In the genomic region with DNA sequence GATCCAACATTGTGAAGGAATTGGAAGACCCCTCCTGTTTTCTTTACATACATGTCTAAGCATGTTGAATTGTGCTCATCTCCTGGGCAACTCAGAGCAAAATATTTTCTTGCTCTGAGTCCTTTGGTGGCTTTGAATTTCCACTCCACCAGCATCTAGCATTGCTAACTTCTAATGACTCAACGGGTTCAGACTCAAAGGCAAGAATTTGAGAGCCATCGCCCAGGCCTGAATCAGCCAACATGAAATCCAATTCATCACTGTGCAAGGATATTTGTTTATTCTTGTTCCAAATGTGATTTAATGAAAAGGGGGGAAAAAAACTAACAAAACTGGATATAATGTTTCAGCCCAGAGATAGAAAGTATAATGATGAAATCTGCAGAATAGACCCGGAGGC, we compare ENCODE assay signal across 17 mouse cellular contexts.
"Had no signal": no experiment of that assay in that cellular context is flagged by ENCODE, and none has a peak within 500 bp of the region (broad histone marks: within the 10 kb centered on the region; RNA-seq: fewer than 3 reads in every experiment).

No protein-coding gene starts in this region.

- H3K4me3 ChIP-seq: midbrain, embryonic 10.5 days; midbrain, embryonic 12.5 days; myocyte; neural tube, embryonic 13.5 days; neural tube, embryonic 15.5 days had no signal

- DNase-seq: lung, embryonic 14.5 days; lung, postnatal 10 days; lung, postnatal 4 days; midbrain, embryonic 14.5 days; retina, postnatal 1 day; right cerebral cortex, adult 18-20 months; right cerebral cortex, postnatal 25 days; right cerebral cortex, postnatal 4 days; spleen, adult 18-20 months; thymus, adult 18-20 months; thymus, postnatal 14 days; thymus, postnatal 36 days had no signal

- H3K27ac ChIP-seq: midbrain, embryonic 10.5 days; midbrain, embryonic 12.5 days; neural tube, embryonic 13.5 days; neural tube, embryonic 15.5 days had no signal
